Mouse (Mus musculus): ENCODE results near the gene Dlx1. TPM values are rescaled to one million over a fixed set of nuclear protein-coding genes. Genes with fewer than 3 reads are reported as not detected.

Dlx1 gene
- total RNA-seq, 1 experiment, result 0.27 TPM

DNA sequence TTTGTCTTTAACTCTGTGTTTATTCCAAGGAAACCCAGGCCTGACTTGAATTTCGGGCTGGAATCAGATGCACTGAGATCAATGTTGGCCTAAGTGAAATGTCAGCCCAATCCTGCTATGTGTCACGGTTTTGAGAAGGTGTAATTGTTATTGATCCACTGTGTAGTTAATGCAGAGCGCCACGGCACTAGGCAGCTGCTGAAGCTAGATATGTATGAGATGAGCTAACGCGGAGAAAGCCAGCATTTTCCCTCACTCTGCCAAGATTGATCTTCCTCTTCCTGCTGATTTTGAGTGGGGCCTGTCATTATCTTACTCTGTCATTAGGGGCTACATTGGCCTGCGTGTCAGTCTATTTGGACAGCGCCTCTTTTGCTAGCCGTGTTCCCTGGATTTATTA is 15.6 kb upstream of the Dlx1 start:
- Histone ChIP-seq H3K9me3 (ENCODE audit: control insufficient read depth, insufficient read depth, low read depth, low read length) (no peaks in the 10 kb centered on the region), H3K4me3 (ENCODE audit: insufficient read depth in 1 of 2, low read depth in 1 of 2, low read length in 2 of 2, poor library complexity in 1 of 2, severe bottlenecking in 1 of 2) (no peak overlapping the region), H3K4me1 (ENCODE audit: control insufficient read depth in 2 of 2, insufficient read depth in 2 of 2, low read length in 2 of 2, poor library complexity in 1 of 2) (no peaks in the 10 kb centered on the region), H3K9ac (ENCODE audit: insufficient read depth, low read depth, low read length, poor library complexity, severe bottlenecking) (no peak overlapping the region), H3K36me3 (ENCODE audit: control insufficient read depth, insufficient read depth, low read length, poor library complexity, severe bottlenecking) (no peaks in the 10 kb centered on the region), H3K27ac (ENCODE audit: insufficient read depth, low read depth, low read length, poor library complexity, severe bottlenecking) (no peak overlapping the region)
- in situ Hi-C loops (cut with MboI; ENCODE audit: low sequenced_read_pairs in 2 of 2, unreplicated experiment in 2 of 2), result no loop called here
- DNase-seq (ENCODE audit: low read depth, low spot score), result no peak
- TF ChIP-seq ZC3H11A (IDR thresholded peaks at IDR 0.05; ENCODE audit: borderline replicate concordance, low read depth, low read length) (no peak), HCFC1 (IDR thresholded peaks at IDR 0.05; ENCODE audit: borderline replicate concordance, insufficient read depth, low read length) (no peak), MAFK (IDR thresholded peaks at IDR 0.05; ENCODE audit: insufficient read depth, low read depth, low read length) (no peak), ZNF384 (IDR thresholded peaks at IDR 0.05; ENCODE audit: low read depth, low read length) (no peak), CHD2 (IDR thresholded peaks at IDR 0.05; ENCODE audit: low read depth, low read length) (no peak)

DNA sequence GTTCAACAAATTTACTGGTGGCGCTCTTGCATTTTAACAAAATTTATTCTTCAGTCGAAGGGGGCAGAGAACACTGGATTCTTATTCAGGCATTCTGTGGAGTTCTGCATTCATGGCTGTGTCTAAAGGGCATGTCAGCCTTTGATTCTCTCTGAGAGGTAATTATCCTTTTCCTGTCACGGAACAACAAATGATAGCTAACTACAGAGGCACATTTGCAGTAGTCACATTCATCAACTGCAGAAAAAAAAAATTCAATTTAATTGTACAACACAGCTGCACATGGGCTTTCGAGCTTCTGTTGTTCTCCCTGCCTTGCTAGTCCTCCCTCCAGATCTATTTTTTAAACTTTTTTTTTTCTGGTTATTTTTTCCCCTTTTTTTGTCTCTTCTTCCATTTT is 10.9 kb upstream of the Dlx1 start:
- no peak overlapping the region for H3K4me3 ChIP-seq (ENCODE audit: insufficient read depth in 1 of 2, low read depth in 1 of 2, low read length in 2 of 2, poor library complexity in 1 of 2, severe bottlenecking in 1 of 2)
- H3K4me1 ChIP-seq (ENCODE audit: control insufficient read depth in 2 of 2, insufficient read depth in 2 of 2, low read length in 2 of 2, poor library complexity in 1 of 2), result no peaks in the 10 kb centered on the region
- H3K9ac ChIP-seq (ENCODE audit: insufficient read depth, low read depth, low read length, poor library complexity, severe bottlenecking), result no peak overlapping the region
- no peak for TF ChIP-seq ZNF384 (IDR thresholded peaks at IDR 0.05; ENCODE audit: low read depth, low read length)
- no peak overlapping the region for H3K27ac ChIP-seq (ENCODE audit: insufficient read depth, low read depth, low read length, poor library complexity, severe bottlenecking)
- H3K36me3 ChIP-seq (ENCODE audit: control insufficient read depth, insufficient read depth, low read length, poor library complexity, severe bottlenecking), result no peaks in the 10 kb centered on the region
- in situ Hi-C loops (cut with MboI; ENCODE audit: low sequenced_read_pairs in 2 of 2, unreplicated experiment in 2 of 2), result no loop called here
- no peaks in the 10 kb centered on the region for H3K9me3 ChIP-seq (ENCODE audit: control insufficient read depth, insufficient read depth, low read depth, low read length)
- DNase-seq (ENCODE audit: low read depth, low spot score), result no peak

DNA sequence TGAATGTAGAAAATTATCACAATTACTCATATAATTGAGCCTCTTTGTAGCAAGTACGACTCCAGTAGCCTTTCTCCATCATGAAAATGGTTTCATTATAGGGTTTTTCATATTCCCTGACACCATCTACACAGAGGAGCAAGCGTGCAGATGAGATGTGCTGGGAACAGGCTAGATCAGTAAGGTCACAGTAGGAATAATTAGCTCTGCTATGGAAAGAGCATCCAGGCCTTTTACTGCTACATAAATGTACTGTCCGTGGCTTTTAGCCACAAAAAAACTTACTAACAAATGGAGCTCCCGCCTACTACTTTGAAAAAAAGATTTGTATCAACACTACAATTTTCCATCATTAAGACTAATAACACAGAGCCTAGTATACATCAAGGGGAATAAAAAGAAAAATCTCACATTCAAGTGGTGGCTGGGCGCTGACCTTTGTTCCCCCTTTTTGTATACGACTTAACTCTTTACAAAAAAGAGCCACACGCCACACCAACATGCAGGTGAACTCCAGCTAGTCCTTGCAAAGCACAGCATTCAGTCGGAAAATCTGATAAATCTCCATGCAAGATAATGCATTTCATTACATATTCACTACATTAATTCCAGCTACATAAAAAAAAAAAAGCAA is 10.3 kb upstream of the Dlx1 start:
- no peaks in the 10 kb centered on the region for H3K9me3 ChIP-seq (ENCODE audit: control insufficient read depth, insufficient read depth, low read depth, low read length)
- no peak overlapping the region for H3K4me3 ChIP-seq (ENCODE audit: insufficient read depth in 1 of 2, low read depth in 1 of 2, low read length in 2 of 2, poor library complexity in 1 of 2, severe bottlenecking in 1 of 2)
- no peaks in the 10 kb centered on the region for H3K36me3 ChIP-seq (ENCODE audit: control insufficient read depth, insufficient read depth, low read length, poor library complexity, severe bottlenecking)
- no peak for DNase-seq (ENCODE audit: low read depth, low spot score)
- no peak overlapping the region for H3K9ac ChIP-seq (ENCODE audit: insufficient read depth, low read depth, low read length, poor library complexity, severe bottlenecking)
- in situ Hi-C loops (cut with MboI; ENCODE audit: low sequenced_read_pairs in 2 of 2, unreplicated experiment in 2 of 2), result no loop called here
- H3K27ac ChIP-seq (ENCODE audit: insufficient read depth, low read depth, low read length, poor library complexity, severe bottlenecking), result no peak overlapping the region
- no peaks in the 10 kb centered on the region for H3K4me1 ChIP-seq (ENCODE audit: control insufficient read depth in 2 of 2, insufficient read depth in 2 of 2, low read length in 2 of 2, poor library complexity in 1 of 2)
- TF ChIP-seq HCFC1 (IDR thresholded peaks at IDR 0.05; ENCODE audit: borderline replicate concordance, insufficient read depth, low read length), result no peak
- TF ChIP-seq ZC3H11A (IDR thresholded peaks at IDR 0.05; ENCODE audit: borderline replicate concordance, low read depth, low read length), result no peak
- no peak for TF ChIP-seq CHD2 (IDR thresholded peaks at IDR 0.05; ENCODE audit: low read depth, low read length)
- TF ChIP-seq MAFK (IDR thresholded peaks at IDR 0.05; ENCODE audit: insufficient read depth, low read depth, low read length), result no peak
- TF ChIP-seq ZNF384 (IDR thresholded peaks at IDR 0.05; ENCODE audit: low read depth, low read length), result no peak

DNA sequence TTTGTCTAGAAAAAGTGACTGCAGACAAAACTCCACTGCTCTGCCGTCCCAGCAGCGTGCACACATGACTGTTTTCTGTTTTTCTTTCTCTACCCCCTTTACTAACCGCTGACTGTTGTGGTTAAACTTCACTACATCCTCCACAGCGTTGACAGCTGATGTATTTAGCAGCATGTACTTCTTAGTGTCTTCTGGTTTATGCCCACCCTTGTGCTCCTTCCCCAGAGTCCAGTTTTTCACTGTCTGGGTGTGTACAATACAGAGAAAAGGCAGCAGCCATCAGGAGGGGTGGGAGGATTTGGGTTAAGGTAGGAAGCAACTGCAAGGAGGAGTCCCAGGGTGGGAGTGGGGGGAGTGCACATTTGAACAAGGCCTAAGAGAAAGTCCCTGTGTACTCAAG is 5.0 kb upstream of the Dlx1 start:
- in situ Hi-C loops (cut with MboI; ENCODE audit: low sequenced_read_pairs in 2 of 2, unreplicated experiment in 2 of 2), result loop anchor here in 1 of 2 experiments (10.0 kb wide), 1 partner anchor 1048 kb away; the partner anchor contains the start of gene Sp5
- no peaks in the 10 kb centered on the region for H3K9me3 ChIP-seq (ENCODE audit: control insufficient read depth, insufficient read depth, low read depth, low read length)
- H3K4me1 ChIP-seq (ENCODE audit: control insufficient read depth in 2 of 2, insufficient read depth in 2 of 2, low read length in 2 of 2, poor library complexity in 1 of 2), result peaks cover 0 to 6% of the 10 kb centered on the region in 2 experiments; a peak in 1 of 4 replicates
- no peaks in the 10 kb centered on the region for H3K36me3 ChIP-seq (ENCODE audit: control insufficient read depth, insufficient read depth, low read length, poor library complexity, severe bottlenecking)
- H3K4me3 ChIP-seq (ENCODE audit: insufficient read depth in 1 of 2, low read depth in 1 of 2, low read length in 2 of 2, poor library complexity in 1 of 2, severe bottlenecking in 1 of 2), result no peak overlapping the region
- H3K9ac ChIP-seq (ENCODE audit: insufficient read depth, low read depth, low read length, poor library complexity, severe bottlenecking), result no peak overlapping the region
- DNase-seq (ENCODE audit: low read depth, low spot score), result no peak
- no peak overlapping the region for H3K27ac ChIP-seq (ENCODE audit: insufficient read depth, low read depth, low read length, poor library complexity, severe bottlenecking)
- TF ChIP-seq ZC3H11A (IDR thresholded peaks at IDR 0.05; ENCODE audit: borderline replicate concordance, low read depth, low read length) (no peak), CHD2 (IDR thresholded peaks at IDR 0.05; ENCODE audit: low read depth, low read length) (no peak), MAFK (IDR thresholded peaks at IDR 0.05; ENCODE audit: insufficient read depth, low read depth, low read length) (no peak), HCFC1 (IDR thresholded peaks at IDR 0.05; ENCODE audit: borderline replicate concordance, insufficient read depth, low read length) (no peak), ZNF384 (IDR thresholded peaks at IDR 0.05; ENCODE audit: low read depth, low read length) (no peak)

DNA sequence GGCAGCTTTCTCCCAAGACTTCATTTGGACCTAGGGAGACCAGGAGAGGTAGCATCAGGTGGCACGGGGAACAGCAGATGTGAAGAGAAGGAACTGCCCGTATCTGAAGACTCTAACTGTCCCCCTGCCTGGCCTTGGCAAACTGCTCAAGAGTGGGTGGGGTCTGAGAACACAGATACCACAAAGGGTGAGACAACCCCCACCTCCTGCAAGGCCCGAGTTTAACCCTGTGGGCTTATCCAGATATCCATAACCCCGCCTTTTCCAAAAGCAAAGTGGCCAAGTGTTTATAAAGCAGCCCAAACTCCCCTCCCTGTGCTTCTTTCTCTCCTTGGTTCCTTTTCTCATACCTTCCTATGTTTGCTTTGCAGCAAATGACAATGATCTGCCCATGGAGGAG is 4.5 kb upstream of the Dlx1 start:
- no peaks in the 10 kb centered on the region for H3K9me3 ChIP-seq (ENCODE audit: control insufficient read depth, insufficient read depth, low read depth, low read length)
- H3K36me3 ChIP-seq (ENCODE audit: control insufficient read depth, insufficient read depth, low read length, poor library complexity, severe bottlenecking), result no peaks in the 10 kb centered on the region
- no peak for DNase-seq (ENCODE audit: low read depth, low spot score)
- H3K4me1 ChIP-seq (ENCODE audit: control insufficient read depth in 2 of 2, insufficient read depth in 2 of 2, low read length in 2 of 2, poor library complexity in 1 of 2), result peaks cover 0 to 8% of the 10 kb centered on the region in 2 experiments; a peak in 1 of 4 replicates
- no peak overlapping the region for H3K4me3 ChIP-seq (ENCODE audit: insufficient read depth in 1 of 2, low read depth in 1 of 2, low read length in 2 of 2, poor library complexity in 1 of 2, severe bottlenecking in 1 of 2)
- no peak overlapping the region for H3K27ac ChIP-seq (ENCODE audit: insufficient read depth, low read depth, low read length, poor library complexity, severe bottlenecking)
- TF ChIP-seq ZC3H11A (IDR thresholded peaks at IDR 0.05; ENCODE audit: borderline replicate concordance, low read depth, low read length) (no peak), MAFK (IDR thresholded peaks at IDR 0.05; ENCODE audit: insufficient read depth, low read depth, low read length) (no peak)
- H3K9ac ChIP-seq (ENCODE audit: insufficient read depth, low read depth, low read length, poor library complexity, severe bottlenecking), result no peak overlapping the region
- in situ Hi-C loops (cut with MboI; ENCODE audit: low sequenced_read_pairs in 2 of 2, unreplicated experiment in 2 of 2), result loop anchor here in 1 of 2 experiments (10.0 kb wide), 1 partner anchor 1049 kb away; the partner anchor contains the start of gene Sp5
